Mouse (Mus musculus) liver, embryonic 14.5 days (tissue): Measurements from ENCODE around the gene Sspo. TPM values are rescaled to one million over a fixed set of nuclear protein-coding genes. Genes with fewer than 3 reads are reported as not detected.

Experiments
- ATAC-seq: fragments of 200-750 bp; cut with Nextera tagmentation; 2 replicates; pipeline ENCODE4 v1.8.0; 2017; ENCODE audit warnings: moderate number of reproducible peaks, mild to moderate bottlenecking, moderate library complexity; ENCODE audit not compliant: insufficient read depth
- DNase-seq, 3 experiments: peaks; one replicate each; pipeline ENCODE4 v3.0.0-alpha.2; 2012 to 2013; ENCODE audit warnings: low read depth in 3 of 3, low spot score in 3 of 3
- H3K27ac ChIP-seq: fragments of 300-500 bp; sonication (generic); 2 replicates; pipeline ENCODE4 v1.5.1; 2014; ENCODE audit warnings: moderate library complexity, mild to moderate bottlenecking, control low read depth, inconsistent platforms
- H3K27me3 ChIP-seq: fragments of 300-500 bp; sonication (generic); 2 replicates; pipeline ENCODE4 v1.6.1; 2014; ENCODE audit warnings: mild to moderate bottlenecking, low read length, moderate library complexity; ENCODE audit not compliant: control insufficient read depth, insufficient read depth
- H3K36me3 ChIP-seq: fragments of 300-500 bp; sonication (generic); replicated peaks from 2 replicates; pipeline ENCODE4 v1.6.1; 2014; ENCODE audit warnings: low read depth; ENCODE audit not compliant: control insufficient read depth, insufficient read depth
- H3K4me1 ChIP-seq, 2 experiments: fragments of 200-500 bp in 1 of 2; fragments of 300-500 bp in 1 of 2; sonication (generic) in 1 of 2; replicated peaks; 2 replicates each; pipeline ENCODE4 v1.6.1; 2012 to 2014; ENCODE audit warnings: antibody characterized with exemption in 1 of 2, inconsistent platforms in 1 of 2, low read length in 1 of 2; ENCODE audit not compliant: control insufficient read depth in 2 of 2, insufficient read depth in 2 of 2
- H3K4me2 ChIP-seq: fragments of 300-500 bp; sonication (generic); 2 replicates; pipeline ENCODE4 v1.6.1; 2014; ENCODE audit warnings: low read depth, mild to moderate bottlenecking, control low read depth, moderate library complexity
- H3K4me3 ChIP-seq, 2 experiments: fragments of 200-500 bp in 1 of 2; fragments of 300-500 bp in 1 of 2; sonication (generic) in 1 of 2; 2 replicates each; pipeline ENCODE4 v1.5.1; 2012 to 2014; ENCODE audit warnings: low read depth in 2 of 2, low read length in 2 of 2, mild to moderate bottlenecking in 2 of 2, control low read depth in 1 of 2, inconsistent platforms in 1 of 2, moderate library complexity in 1 of 2; ENCODE audit not compliant: insufficient read depth in 1 of 2
- H3K9ac ChIP-seq: fragments of 300-500 bp; sonication (generic); replicated peaks from 2 replicates; pipeline ENCODE4 v1.6.1; 2014; ENCODE audit warnings: mild to moderate bottlenecking, control low read depth, moderate library complexity
- H3K9me3 ChIP-seq: fragments of 300-500 bp; sonication (generic); 2 replicates; pipeline ENCODE4 v1.6.1; 2016; ENCODE audit warnings: low read length, mixed read lengths; ENCODE audit not compliant: control insufficient read depth
- CTCF ChIP-seq: IDR thresholded peaks from 2 replicates; pipeline ENCODE4 v1.5.1; 2016; ENCODE audit warnings: antibody characterized with exemption, low read depth, control low read depth
- EP300 ChIP-seq: IDR thresholded peaks from 2 replicates; pipeline ENCODE4 v1.6.1; 2016; ENCODE audit warnings: antibody characterized with exemption, low read depth
- WGBS: fragments of 180-500 bp; shearing (Covaris S2); extraction: QIAGEN DNeasy Blood & Tissue Kit; methylation state at CpG from one replicate; pipeline ENCODE4 v1.1.7; 2014; ENCODE audit not compliant: insufficient replicate concordance; 5-methylcytosine and 5-hydroxymethylcytosine counted together
- polyA plus RNA-seq, 2 experiments: library from polyadenylated mRNA; depleted of rRNA in 1 of 2; stranded (reverse) in 1 of 2; unstranded in 1 of 2; fragments of >200 nt; fragmentation: Nextera tagmentation in 1 of 2; extraction: Ambion mirVana in 1 of 2; gene quantifications; 2 replicates each; pipeline versions ENCODE4 v1.2.1 to v1.2.3; 2012 to 2014

Gene Sspo
- polyA plus RNA-seq (2012; rRNA removed) (0.04 and 0.09 TPM in 2 replicates), polyA plus RNA-seq (2014; fragmentation: Nextera tagmentation; extraction: Ambion mirVana) (not detected in 2 replicates)

DNA sequence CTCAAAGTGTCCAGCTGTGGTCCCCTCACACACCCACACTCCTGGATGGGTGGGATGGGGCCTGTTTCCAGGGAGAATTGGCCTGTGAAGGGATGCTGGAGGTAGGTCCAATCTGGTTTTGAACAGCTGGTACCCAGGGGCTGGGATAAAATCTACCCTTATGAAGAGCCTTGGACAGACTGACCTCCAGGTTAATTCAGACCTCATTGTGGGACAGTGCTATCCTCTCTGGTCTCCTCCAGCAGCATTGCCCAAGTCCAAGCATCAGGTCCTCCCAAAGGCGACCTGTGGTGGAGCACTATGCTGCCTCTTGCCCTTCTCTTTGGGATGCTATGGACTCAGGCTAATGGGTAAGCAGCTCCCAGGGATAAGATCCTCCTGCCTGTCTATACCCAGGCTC is at the start of gene Sspo:
Gene Sspo (plus strand): TSS at position 301 of the 400 bp plus-strand sequence.
- no peak within 1 kb of the TSS for H3K27ac ChIP-seq
- WGBS: 42% methylated on average over 1 of the region's 1 CpGs

DNA sequence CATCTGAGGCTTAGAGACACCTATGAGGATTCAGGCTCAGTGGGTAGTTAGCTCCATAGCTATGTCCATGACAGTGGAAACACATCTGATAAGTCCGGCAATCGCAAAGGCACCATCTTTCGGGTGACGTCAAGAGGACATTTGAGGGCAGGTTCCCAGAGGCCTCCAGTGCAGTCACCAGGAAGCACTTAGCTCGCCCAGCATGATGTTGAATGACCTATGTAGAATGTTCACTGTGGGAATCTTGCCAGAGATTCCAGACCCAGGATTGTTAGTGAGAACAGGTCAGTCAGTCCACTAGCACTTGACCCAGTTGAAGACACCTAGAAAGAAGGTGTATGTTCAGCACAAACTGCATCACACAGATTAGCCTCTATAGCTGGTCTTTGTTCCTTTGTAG is 48.1 kb upstream of the Sspo start:
- Histone ChIP-seq H3K27me3 (no peaks in the 10 kb centered on the region), H3K4me2 (no peak overlapping the region), H3K4me1 (peaks cover 0 to 5% of the 10 kb centered on the region in 2 experiments; a peak in 2 of 4 replicates), H3K27ac (no peak overlapping the region), H3K9ac (no peak overlapping the region), H3K9me3 (no peaks in the 10 kb centered on the region), H3K4me3 (no peak overlapping the region), H3K36me3 (no peaks in the 10 kb centered on the region)
- no peak for ATAC-seq
- no peak for TF ChIP-seq CTCF
- TF ChIP-seq EP300: no peak
- WGBS: 73% methylated on average over 5 of the region's 5 CpGs
- no peak for DNase-seq

More for the DNA sequence above, at the start of gene Sspo:
- Histone ChIP-seq H3K4me1 (peaks cover 0 to 6% of the 10 kb centered on the region in 2 experiments; a peak in 1 of 4 replicates), H3K9ac (no peak within 1 kb of the TSS), H3K36me3 (no peaks in the 10 kb centered on the region), H3K4me2 (no peak within 1 kb of the TSS), H3K4me3 (no peak within 1 kb of the TSS), H3K9me3 (no peaks in the 10 kb centered on the region), H3K27me3 (peaks cover 21% of the 10 kb centered on the region)
- ATAC-seq (no peak), DNase-seq (no peak)
- no peak for TF ChIP-seq CTCF
- no peak for TF ChIP-seq EP300

DNA sequence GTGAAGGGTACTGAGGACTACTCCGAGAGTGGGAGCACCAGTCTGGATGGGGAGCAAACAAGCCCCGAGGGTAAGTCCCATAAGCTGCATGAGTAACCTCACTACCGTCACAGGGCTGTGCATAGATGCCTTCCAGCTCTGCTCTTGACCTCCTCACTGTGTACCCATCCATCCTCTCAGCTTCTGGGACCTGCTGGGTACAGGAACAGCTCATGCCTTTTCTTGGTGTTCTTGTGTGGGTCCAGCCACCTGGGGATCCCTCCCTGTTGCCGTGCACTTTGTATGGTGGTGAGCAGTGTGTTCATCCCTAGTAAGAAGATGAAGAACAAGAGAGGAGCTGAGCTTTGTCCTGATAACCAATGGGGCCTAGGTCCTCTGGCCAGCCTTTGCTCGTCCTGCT is 44.0 kb upstream of the Sspo start:
- no peak overlapping the region for H3K4me2 ChIP-seq
- TF ChIP-seq EP300: no peak
- no peak for TF ChIP-seq CTCF
- no peaks in the 10 kb centered on the region for H3K36me3 ChIP-seq
- ATAC-seq (no peak), DNase-seq (no peak)
- H3K4me3 ChIP-seq: no peak overlapping the region
- no peaks in the 10 kb centered on the region for H3K4me1 ChIP-seq
- H3K27me3 ChIP-seq: no peaks in the 10 kb centered on the region
- WGBS: 71% methylated on average over 5 of the region's 5 CpGs
- no peak overlapping the region for H3K9ac ChIP-seq
- H3K9me3 ChIP-seq: no peaks in the 10 kb centered on the region
- H3K27ac ChIP-seq: no peak overlapping the region

DNA sequence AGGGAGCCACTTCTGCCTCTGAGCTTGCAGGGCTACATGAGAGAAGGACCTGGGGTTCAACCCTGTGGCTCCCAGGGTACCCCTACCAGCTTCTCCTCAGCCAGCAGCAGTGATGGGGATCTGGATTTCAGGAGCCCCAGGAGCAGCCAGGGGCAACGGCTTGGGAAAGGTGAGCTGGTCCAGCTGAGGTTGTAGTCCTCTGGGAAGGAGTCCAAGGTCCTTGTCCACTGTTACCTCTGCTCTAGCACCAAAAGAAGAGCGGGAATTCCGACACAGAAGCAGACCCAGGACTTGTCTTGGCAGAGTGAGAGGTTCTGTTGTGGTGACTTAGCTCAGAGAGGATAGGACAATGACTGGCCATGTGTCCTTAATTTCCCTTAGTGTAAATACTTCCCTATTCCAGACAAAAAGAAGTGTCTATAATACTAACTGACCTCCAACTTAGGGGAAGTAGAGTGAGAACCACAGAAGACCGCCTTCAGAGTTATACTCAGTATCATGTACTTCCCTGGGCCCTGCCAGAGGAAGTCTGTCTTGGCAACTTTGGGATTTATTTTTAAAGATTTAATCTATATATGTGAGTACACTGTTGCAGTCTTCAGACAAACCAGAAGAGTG is 38.2 kb upstream of the Sspo start:
- no peak for TF ChIP-seq CTCF
- TF ChIP-seq EP300: no peak
- Histone ChIP-seq H3K4me2 (no peak overlapping the region), H3K36me3 (no peaks in the 10 kb centered on the region), H3K9ac (no peak overlapping the region), H3K27me3 (no peaks in the 10 kb centered on the region), H3K4me1 (no peaks in the 10 kb centered on the region), H3K27ac (no peak overlapping the region), H3K4me3 (no peak overlapping the region), H3K9me3 (no peaks in the 10 kb centered on the region)
- DNase-seq: no peak
- WGBS: 65% methylated on average over 4 of the region's 4 CpGs
- ATAC-seq: no peak

DNA sequence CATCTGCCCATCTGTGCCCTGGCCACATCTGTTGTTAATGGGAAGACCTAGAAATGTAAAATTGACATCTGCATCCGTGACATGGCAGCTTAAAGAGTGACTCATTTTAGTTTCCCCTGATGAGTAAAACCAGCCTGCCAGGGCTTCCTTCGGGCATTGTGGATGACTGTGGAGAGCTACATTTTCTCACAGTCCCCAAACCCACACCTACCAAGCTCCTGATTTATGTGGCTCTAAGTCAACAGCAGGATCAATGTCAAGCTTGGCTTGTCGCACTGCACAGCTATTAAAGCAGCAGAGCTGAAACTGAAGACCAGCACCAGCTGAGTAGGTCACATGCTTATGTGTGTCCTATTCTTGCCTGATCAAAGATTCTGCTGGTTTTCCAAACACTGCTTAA is 37.5 kb upstream of the Sspo start:
- Histone ChIP-seq H3K4me3 (no peak overlapping the region), H3K4me1 (no peaks in the 10 kb centered on the region), H3K9me3 (no peaks in the 10 kb centered on the region), H3K9ac (no peak overlapping the region), H3K27ac (no peak overlapping the region), H3K36me3 (no peaks in the 10 kb centered on the region), H3K27me3 (no peaks in the 10 kb centered on the region), H3K4me2 (no peak overlapping the region)
- TF ChIP-seq EP300: no peak
- TF ChIP-seq CTCF: no peak
- ATAC-seq (no peak), DNase-seq (no peak)
- WGBS: 64% methylated on average over 3 of the region's 3 CpGs
